Mouse (Mus musculus) heart, postnatal 0 days (tissue): ENCODE data around the gene Cd160.

Experiments used
- CTCF ChIP-seq: IDR thresholded peaks from 2 replicates; pipeline ENCODE4 v1.5.1; 2016; ENCODE audit warnings: antibody characterized with exemption, control low read depth, low read depth
- EP300 ChIP-seq: IDR thresholded peaks from 2 replicates; pipeline ENCODE4 v1.6.1; 2016; ENCODE audit warnings: antibody characterized with exemption, low read depth

GRCm38 (mm10) chr3:96824614-96825013 is 4.5 kb downstream of the Cd160 start:
- TF ChIP-seq CTCF (no peak), EP300 (no peak)
